Mouse (Mus musculus) liver, postnatal 0 days (tissue): ENCODE results near the gene Nek6. TPM values are rescaled to one million over a fixed set of nuclear protein-coding genes. Genes with fewer than 3 reads are reported as not detected.

Experiments used
- ATAC-seq: fragments of 200-750 bp; cut with Nextera tagmentation; 2 replicates; pipeline ENCODE4 v1.8.0; 2017; ENCODE audit warnings: mild to moderate bottlenecking, moderate library complexity
- DNase-seq: peaks from one replicate; pipeline ENCODE4 v3.0.0-alpha.2; 2016
- H3K27ac ChIP-seq: fragments of 300-500 bp; sonication (generic); 2 replicates; pipeline ENCODE4 v1.5.1; 2014; ENCODE audit warnings: antibody characterized with exemption, moderate library complexity, mild to moderate bottlenecking, low read depth
- H3K27me3 ChIP-seq: fragments of 300-500 bp; sonication (generic); 2 replicates; pipeline ENCODE4 v1.6.1; 2014; ENCODE audit warnings: low read length, control low read depth, mixed read lengths; ENCODE audit not compliant: insufficient read depth
- H3K36me3 ChIP-seq: fragments of 300-500 bp; sonication (generic); replicated peaks from 2 replicates; pipeline ENCODE4 v1.6.1; 2014; ENCODE audit warnings: mild to moderate bottlenecking, control low read depth, low read length, moderate library complexity, mixed read lengths; ENCODE audit not compliant: insufficient read depth
- H3K4me1 ChIP-seq: fragments of 300-500 bp; sonication (generic); 2 replicates; pipeline ENCODE4 v1.6.1; 2014; ENCODE audit warnings: antibody characterized with exemption, mild to moderate bottlenecking, control low read depth; ENCODE audit not compliant: insufficient read depth
- H3K4me2 ChIP-seq: fragments of 300-500 bp; sonication (generic); 2 replicates; pipeline ENCODE4 v1.6.1; 2014; ENCODE audit warnings: low read depth, mild to moderate bottlenecking, low read length, moderate library complexity, mixed read lengths
- H3K4me3 ChIP-seq: fragments of 300-500 bp; sonication (generic); 2 replicates; pipeline ENCODE4 v1.5.1; 2014; ENCODE audit warnings: low read depth, low read length
- H3K9ac ChIP-seq: fragments of 300-500 bp; sonication (generic); replicated peaks from 2 replicates; pipeline ENCODE4 v1.6.1; 2014; ENCODE audit warnings: mild to moderate bottlenecking, moderate library complexity
- H3K9me3 ChIP-seq: fragments of 300-500 bp; sonication (generic); 2 replicates; pipeline ENCODE4 v1.6.1; 2016; ENCODE audit warnings: mild to moderate bottlenecking, control low read depth, low read length, mixed read lengths
- CTCF ChIP-seq: sonication (generic); IDR thresholded peaks from 2 replicates; pipeline ENCODE4 v1.5.1; 2016; ENCODE audit warnings: antibody characterized with exemption, low read depth
- EP300 ChIP-seq: IDR thresholded peaks from 2 replicates; pipeline ENCODE4 v1.6.1; 2016; ENCODE audit warnings: antibody characterized with exemption, low read depth, mild to moderate bottlenecking
- WGBS: fragments of 180-500 bp; shearing (Covaris S2); extraction: QIAGEN DNeasy Blood & Tissue Kit; methylation state at CpG from one replicate; pipeline ENCODE4 v1.1.7; 2014; ENCODE audit not compliant: insufficient replicate concordance; 5-methylcytosine and 5-hydroxymethylcytosine counted together
- polyA plus RNA-seq: library from polyadenylated mRNA; unstranded; fragments of >200 nt; fragmentation: Nextera tagmentation; extraction: Ambion mirVana; gene quantifications from 2 replicates; pipeline ENCODE4 v1.2.1, GENCODE M21; 2015

The Nek6 gene
- polyA plus RNA-seq, 1 experiment from 2014 or later: 39.7 TPM

GRCm38 (mm10) chr2:38521618-38522017 lies 10.2 kb downstream of the Nek6 start:
- Histone ChIP-seq H3K9me3 (no peaks in the 10 kb centered on the region), H3K36me3 (no peaks in the 10 kb centered on the region), H3K4me1 (peaks cover 38% of the 10 kb centered on the region), H3K4me2 (no peak overlapping the region), H3K9ac (no peak overlapping the region), H3K27me3 (no peaks in the 10 kb centered on the region), H3K4me3 (no peak overlapping the region), H3K27ac (0 out of 2 replicates have a peak overlapping the region, but pooled peaks have one; percentile 35)
- TF ChIP-seq CTCF (no peak), EP300 (no peak)
- WGBS: 87% methylated on average over 12 of the region's 12 CpGs
- DNase-seq (no peak), ATAC-seq (no peak)

GRCm38 (mm10) chr2:38522354-38522753 lies 10.9 kb downstream of the Nek6 start:
- Histone ChIP-seq H3K4me2 (no peak overlapping the region), H3K9ac (no peak overlapping the region), H3K4me3 (no peak overlapping the region), H3K36me3 (no peaks in the 10 kb centered on the region), H3K27ac (peak overlapping the region; percentile 35; the same call in 1 of the 2 replicates), H3K4me1 (peaks cover 32% of the 10 kb centered on the region), H3K27me3 (no peaks in the 10 kb centered on the region), H3K9me3 (no peaks in the 10 kb centered on the region)
- no peak for DNase-seq
- peak; percentile 56 for ATAC-seq
- 40% methylated on average over 2 of the region's 2 CpGs for WGBS
- no peak for TF ChIP-seq EP300
- no peak for TF ChIP-seq CTCF

- no peak for DNase-seq
- Histone ChIP-seq H3K36me3 (no peaks in the 10 kb centered on the region), H3K4me1 (peaks cover 35% of the 10 kb centered on the region), H3K27ac (peak overlapping the region; percentile 39; the same call in 1 of the 2 replicates), H3K4me2 (no peak overlapping the region), H3K9ac (no peak overlapping the region), H3K27me3 (no peaks in the 10 kb centered on the region), H3K9me3 (no peaks in the 10 kb centered on the region), H3K4me3 (no peak overlapping the region)
- no peak; the same call in 1 of the 2 replicates for ATAC-seq
- TF ChIP-seq CTCF (no peak), EP300 (no peak)
- WGBS: 65% methylated on average over 10 of the region's 10 CpGs
Observed at GRCm38 (mm10) chr2:38523781-38524445, 12.5 kb downstream of the Nek6 start.

GRCm38 (mm10) chr2:38525034-38525433 lies 13.6 kb downstream of the Nek6 start:
- Histone ChIP-seq H3K4me2 (no peak overlapping the region), H3K36me3 (no peaks in the 10 kb centered on the region), H3K9me3 (no peaks in the 10 kb centered on the region), H3K9ac (no peak overlapping the region), H3K4me1 (peaks cover 43% of the 10 kb centered on the region), H3K4me3 (no peak overlapping the region), H3K27ac (no peak overlapping the region; the same call in 1 of the 2 replicates), H3K27me3 (no peaks in the 10 kb centered on the region)
- DNase-seq (no peak), ATAC-seq (no peak)
- 72% methylated on average over 3 of the region's 3 CpGs for WGBS
- TF ChIP-seq EP300 (no peak), CTCF (no peak)

- Histone ChIP-seq H3K9ac (peak overlapping the region; percentile 66; the same call in 1 of the 2 replicates), H3K9me3 (no peaks in the 10 kb centered on the region), H3K4me1 (peaks cover 73% of the 10 kb centered on the region), H3K27me3 (no peaks in the 10 kb centered on the region), H3K4me3 (no peak overlapping the region), H3K4me2 (no peak overlapping the region), H3K27ac (peak overlapping the region; percentile 95), H3K36me3 (no peaks in the 10 kb centered on the region)
- DNase-seq: peak; percentile 52
- TF ChIP-seq CTCF (no peak), EP300 (no peak)
- WGBS: 62% methylated on average over 14 of the region's 14 CpGs
- ATAC-seq: peak; percentile 35
Observed at GRCm38 (mm10) chr2:38529582-38530152, 18.2 kb downstream of the Nek6 start.

- Histone ChIP-seq H3K36me3 (no peaks in the 10 kb centered on the region), H3K4me2 (peak overlapping the region; percentile 63), H3K4me3 (no peak overlapping the region), H3K4me1 (peaks cover 79% of the 10 kb centered on the region), H3K27me3 (no peaks in the 10 kb centered on the region), H3K27ac (peak overlapping the region; percentile 95), H3K9me3 (no peaks in the 10 kb centered on the region), H3K9ac (peak overlapping the region; percentile 66)
- DNase-seq: peak; percentile 85
- TF ChIP-seq EP300 (peak; percentile 96), CTCF (no peak)
- WGBS: 11% methylated on average over 6 of the region's 6 CpGs
- peak; percentile 87 for ATAC-seq
Observed at GRCm38 (mm10) chr2:38530955-38531381, 19.5 kb downstream of the Nek6 start.
